Mouse (Mus musculus) lung, postnatal 0 days (tissue): ENCODE measurements at regions not wholly inside any gene's neighbourhood (a gene's known extent, or its start where the extent isn't known, plus 50 kb on each side); places are given as distances from the start of the nearest gene placed in this dataset.

Experiments
- ATAC-seq: fragments of 200-750 bp; cut with Nextera tagmentation; 2 replicates; pipeline ENCODE4 v1.8.0; 2017; ENCODE audit warnings: moderate library complexity
- DNase-seq: peaks from one replicate; pipeline ENCODE4 v3.0.0-alpha.2; 2016; ENCODE audit warnings: low spot score
- H3K27ac ChIP-seq: fragments of 300-500 bp; sonication (generic); 2 replicates; pipeline ENCODE4 v1.5.1; 2014; ENCODE audit warnings: antibody characterized with exemption, mild to moderate bottlenecking, low read length, mixed read lengths
- H3K27me3 ChIP-seq: fragments of 300-500 bp; sonication (generic); replicated peaks from 2 replicates; pipeline ENCODE4 v1.6.1; 2014; ENCODE audit warnings: low read length, mixed read lengths; ENCODE audit not compliant: insufficient read depth
- H3K36me3 ChIP-seq: fragments of 300-500 bp; sonication (generic); 2 replicates; pipeline ENCODE4 v1.6.1; 2014; ENCODE audit warnings: low read length, mixed read lengths; ENCODE audit not compliant: insufficient read depth
- H3K4me1 ChIP-seq: fragments of 300-500 bp; sonication (generic); 2 replicates; pipeline ENCODE4 v1.6.1; 2014; ENCODE audit warnings: antibody characterized with exemption, low read depth, low read length, mixed read lengths; ENCODE audit not compliant: insufficient read depth
- H3K4me2 ChIP-seq: fragments of 300-500 bp; sonication (generic); replicated peaks from 2 replicates; pipeline ENCODE4 v1.6.1; 2014; ENCODE audit warnings: low read depth, mild to moderate bottlenecking, low read length, moderate library complexity, mixed read lengths
- H3K4me3 ChIP-seq: fragments of 300-500 bp; sonication (generic); 2 replicates; pipeline ENCODE4 v1.5.1; 2014; ENCODE audit warnings: low read depth, low read length
- H3K9ac ChIP-seq: fragments of 300-500 bp; sonication (generic); replicated peaks from 2 replicates; pipeline ENCODE4 v1.6.1; 2014; ENCODE audit warnings: low read depth, mild to moderate bottlenecking
- H3K9me3 ChIP-seq: fragments of 300-500 bp; sonication (generic); 2 replicates; pipeline ENCODE4 v1.6.1; 2016; ENCODE audit warnings: low read length, mixed read lengths
- CTCF ChIP-seq: IDR thresholded peaks from 2 replicates; pipeline ENCODE4 v1.5.1; 2016; ENCODE audit warnings: antibody characterized with exemption, mild to moderate bottlenecking
- EP300 ChIP-seq: IDR thresholded peaks from 2 replicates; pipeline ENCODE4 v1.6.1; 2016; ENCODE audit warnings: antibody characterized with exemption, mild to moderate bottlenecking, control low read depth
- WGBS: fragments of 180-500 bp; shearing (Covaris S2); extraction: QIAGEN DNeasy Blood & Tissue Kit; methylation state at CpG from one replicate; pipeline ENCODE4 v1.1.7; 2014; 5-methylcytosine and 5-hydroxymethylcytosine counted together

GRCm38 (mm10) chr11:117569566-117570101 lies 84.5 kb upstream of the Tnrc6c start:
- no peaks in the 10 kb centered on the region for H3K36me3 ChIP-seq

GRCm38 (mm10) chr11:117571858-117572257 lies 82.2 kb upstream of the Tnrc6c start:
- H3K4me2 ChIP-seq: no peak overlapping the region
- 82% methylated on average over 3 of the region's 3 CpGs for WGBS
- no peak overlapping the region for H3K27ac ChIP-seq
- no peaks in the 10 kb centered on the region for H3K9me3 ChIP-seq
- no peak overlapping the region for H3K4me3 ChIP-seq
- TF ChIP-seq CTCF (no peak), EP300 (no peak)
- no peaks in the 10 kb centered on the region for H3K36me3 ChIP-seq
- no peaks in the 10 kb centered on the region for H3K27me3 ChIP-seq
- peaks cover 5% of the 10 kb centered on the region; the same call in 1 of the 2 replicates for H3K4me1 ChIP-seq
- ATAC-seq (no peak), DNase-seq (no peak)
- H3K9ac ChIP-seq: no peak overlapping the region

More at GRCm38 (mm10) chr11:117569566-117570101, 84.5 kb upstream of the Tnrc6c start:
- H3K4me1 ChIP-seq: peaks cover 5% of the 10 kb centered on the region; the same call in 1 of the 2 replicates
- ATAC-seq (no peak), DNase-seq (no peak)
- no peak for TF ChIP-seq EP300
- no peak for TF ChIP-seq CTCF
- no peak overlapping the region for H3K4me2 ChIP-seq
- 57% methylated on average over 8 of the region's 8 CpGs for WGBS
- H3K27me3 ChIP-seq: no peaks in the 10 kb centered on the region
- H3K4me3 ChIP-seq: no peak overlapping the region
- H3K27ac ChIP-seq: no peak overlapping the region
- H3K9me3 ChIP-seq: no peaks in the 10 kb centered on the region
- no peak overlapping the region for H3K9ac ChIP-seq

GRCm38 (mm10) chr11:117574721-117575120 lies 79.4 kb upstream of the Tnrc6c start:
- DNase-seq: peak; percentile 54
- no peak overlapping the region for H3K27ac ChIP-seq

GRCm38 (mm10) chr11:117579121-117579520 lies 75.0 kb upstream of the Tnrc6c start:
- Histone ChIP-seq H3K4me2 (no peak overlapping the region), H3K36me3 (no peaks in the 10 kb centered on the region), H3K4me3 (no peak overlapping the region), H3K27ac (no peak overlapping the region), H3K9ac (no peak overlapping the region), H3K4me1 (no peaks in the 10 kb centered on the region), H3K27me3 (no peaks in the 10 kb centered on the region), H3K9me3 (no peaks in the 10 kb centered on the region)
- ATAC-seq: no peak
- DNase-seq: no peak
- WGBS: 95% methylated on average over 2 of the region's 2 CpGs
- TF ChIP-seq CTCF (no peak), EP300 (no peak)

More at GRCm38 (mm10) chr11:117574721-117575120, 79.4 kb upstream of the Tnrc6c start:
- Histone ChIP-seq H3K36me3 (no peaks in the 10 kb centered on the region), H3K4me2 (no peak overlapping the region), H3K9me3 (no peaks in the 10 kb centered on the region), H3K9ac (no peak overlapping the region), H3K27me3 (no peaks in the 10 kb centered on the region), H3K4me1 (no peaks in the 10 kb centered on the region), H3K4me3 (no peak overlapping the region)
- ATAC-seq: peak; percentile 53; the same call in 1 of the 2 replicates
- 14% methylated on average over 3 of the region's 3 CpGs for WGBS
- TF ChIP-seq CTCF: no peak
- TF ChIP-seq EP300: no peak

- no peak overlapping the region for H3K4me2 ChIP-seq
- no peaks in the 10 kb centered on the region for H3K4me1 ChIP-seq
- H3K36me3 ChIP-seq: no peaks in the 10 kb centered on the region
- DNase-seq: no peak
- no peak overlapping the region for H3K4me3 ChIP-seq
- no peaks in the 10 kb centered on the region for H3K27me3 ChIP-seq
- ATAC-seq: no peak
- 28% methylated on average over 3 of the region's 3 CpGs for WGBS
- TF ChIP-seq EP300: no peak
- TF ChIP-seq CTCF: no peak
- no peak overlapping the region for H3K9ac ChIP-seq
- H3K9me3 ChIP-seq: no peaks in the 10 kb centered on the region
- no peak overlapping the region for H3K27ac ChIP-seq
These were observed 74.4 kb upstream of the Tnrc6c start for GRCm38 (mm10) chr11:117579720-117580119.

- no peaks in the 10 kb centered on the region for H3K36me3 ChIP-seq
- H3K9me3 ChIP-seq: no peaks in the 10 kb centered on the region
- no peak overlapping the region for H3K4me3 ChIP-seq
- ATAC-seq (no peak), DNase-seq (no peak)
- no peak overlapping the region for H3K9ac ChIP-seq
- no peaks in the 10 kb centered on the region for H3K4me1 ChIP-seq
- TF ChIP-seq CTCF (no peak), EP300 (no peak)
- no peak overlapping the region for H3K4me2 ChIP-seq
- no peak overlapping the region for H3K27ac ChIP-seq
- 86% methylated on average over 8 of the region's 8 CpGs for WGBS
- H3K27me3 ChIP-seq: no peaks in the 10 kb centered on the region
These were observed 70.6 kb upstream of the Tnrc6c start for GRCm38 (mm10) chr11:117583478-117583877.

GRCm38 (mm10) chr11:117585556-117585955 lies 68.5 kb upstream of the Tnrc6c start:
- WGBS: 83% methylated on average over 5 of the region's 5 CpGs
- Histone ChIP-seq H3K27ac (no peak overlapping the region), H3K4me2 (no peak overlapping the region), H3K9me3 (no peaks in the 10 kb centered on the region), H3K9ac (no peak overlapping the region), H3K4me1 (no peaks in the 10 kb centered on the region), H3K36me3 (no peaks in the 10 kb centered on the region), H3K4me3 (no peak overlapping the region), H3K27me3 (no peaks in the 10 kb centered on the region)
- DNase-seq (no peak), ATAC-seq (no peak)
- TF ChIP-seq CTCF: no peak
- TF ChIP-seq EP300: no peak
